Mouse (Mus musculus) limb, embryonic 14.5 days (tissue): ENCODE results near the gene Plppr2. TPM values are rescaled to one million over a fixed set of nuclear protein-coding genes. Genes with fewer than 3 reads are reported as not detected.

ENCODE experiments used
- ATAC-seq: fragments of 200-750 bp; cut with Nextera tagmentation; 2 replicates; pipeline ENCODE4 v1.8.0; 2017; ENCODE audit warnings: low read depth, moderate number of reproducible peaks, moderate TSS enrichment; ENCODE audit not compliant: low FRiP score
- DNase-seq: peaks from one replicate; pipeline ENCODE4 v3.0.0-alpha.2; 2015; ENCODE audit warnings: low spot score
- H3K27ac ChIP-seq: fragments of 300-500 bp; sonication (generic); replicated peaks from 2 replicates; pipeline ENCODE4 v1.5.1; 2014; ENCODE audit warnings: low read depth, mild to moderate bottlenecking, low read length, moderate library complexity, mixed read lengths
- H3K27me3 ChIP-seq: fragments of 300-500 bp; sonication (generic); 2 replicates; pipeline ENCODE4 v1.6.1; 2014; ENCODE audit warnings: low read length, mixed read lengths; ENCODE audit not compliant: control insufficient read depth, insufficient read depth
- H3K36me3 ChIP-seq: fragments of 300-500 bp; sonication (generic); 2 replicates; pipeline ENCODE4 v1.6.1; 2014; ENCODE audit warnings: mild to moderate bottlenecking, low read length, moderate library complexity, mixed read lengths; ENCODE audit not compliant: control insufficient read depth, insufficient read depth
- H3K4me1 ChIP-seq: fragments of 300-500 bp; sonication (generic); 2 replicates; pipeline ENCODE4 v1.6.1; 2014; ENCODE audit warnings: antibody characterized with exemption, low read length, mixed read lengths; ENCODE audit not compliant: control insufficient read depth, insufficient read depth
- H3K4me2 ChIP-seq: fragments of 300-500 bp; sonication (generic); replicated peaks from 2 replicates; pipeline ENCODE4 v1.6.1; 2014; ENCODE audit warnings: low read depth, mild to moderate bottlenecking, low read length, moderate library complexity; ENCODE audit not compliant: severe bottlenecking
- H3K4me3 ChIP-seq: fragments of 300-500 bp; sonication (generic); replicated peaks from 2 replicates; pipeline ENCODE4 v1.5.1; 2014; ENCODE audit warnings: low read length
- H3K9ac ChIP-seq: fragments of 300-500 bp; sonication (generic); 2 replicates; pipeline ENCODE4 v1.6.1; 2014; ENCODE audit warnings: mild to moderate bottlenecking, low read depth, low read length, moderate library complexity; ENCODE audit not compliant: severe bottlenecking
- H3K9me3 ChIP-seq: fragments of 300-500 bp; sonication (generic); 2 replicates; pipeline ENCODE4 v1.6.1; 2016; ENCODE audit warnings: low read length; ENCODE audit not compliant: control insufficient read depth
- POLR2A ChIP-seq: fragments of 200-500 bp; IDR thresholded peaks from 2 replicates; pipeline ENCODE4 v1.8.0; 2012; ENCODE audit warnings: inconsistent platforms, mild to moderate bottlenecking, moderate library complexity, borderline replicate concordance; ENCODE audit not compliant: insufficient read depth, insufficient read length; ENCODE audit errors: extremely low read depth
- WGBS: fragments of 180-500 bp; shearing (Covaris S2); extraction: QIAGEN DNeasy Blood & Tissue Kit; methylation state at CpG from one replicate; pipeline ENCODE4 v1.1.7; 2014; 5-methylcytosine and 5-hydroxymethylcytosine counted together
- polyA plus RNA-seq, 2 experiments: library from polyadenylated mRNA; depleted of rRNA in 1 of 2; stranded (reverse) in 1 of 2; unstranded in 1 of 2; fragments of >200 nt; fragmentation: Nextera tagmentation in 1 of 2; extraction: Ambion mirVana in 1 of 2; gene quantifications; 2 replicates each; pipeline versions ENCODE4 v1.2.1 to v1.2.3; 2012 to 2014

Plppr2 gene
- polyA plus RNA-seq, 2 experiments, result 8.7 to 31.7 TPM

DNA sequence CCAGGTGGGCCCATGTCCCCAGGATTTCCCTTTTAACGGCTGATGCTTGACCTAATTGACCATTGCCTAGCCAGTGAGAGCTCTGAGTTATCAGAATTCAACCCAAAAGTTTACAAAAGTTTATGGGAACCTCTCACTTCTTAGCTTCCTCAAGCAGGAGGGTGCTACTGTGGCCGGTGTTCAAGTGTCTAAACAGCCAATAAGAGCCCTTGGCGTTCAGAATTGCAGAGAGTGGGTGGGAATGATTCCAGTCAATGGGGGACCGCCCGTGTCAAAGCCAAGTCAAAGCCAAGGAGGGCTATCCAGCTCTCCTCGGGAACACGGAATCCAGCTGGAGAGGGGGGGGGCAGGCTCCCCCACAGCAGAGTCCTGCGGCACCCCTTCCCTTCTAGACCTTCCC, 11.3 kb downstream of the Plppr2 start:
- H3K4me1 ChIP-seq, result no peaks in the 10 kb centered on the region
- no peak for TF ChIP-seq POLR2A
- H3K9me3 ChIP-seq, result no peaks in the 10 kb centered on the region
- H3K4me3 ChIP-seq, result no peak overlapping the region
- H3K27ac ChIP-seq, result no peak overlapping the region
- H3K27me3 ChIP-seq, result no peaks in the 10 kb centered on the region
- H3K4me2 ChIP-seq, result no peak overlapping the region
- DNase-seq (no peak), ATAC-seq (no peak)
- no peak overlapping the region for H3K9ac ChIP-seq
- WGBS, result 59% methylated on average over 7 of the region's 8 CpGs
- no peaks in the 10 kb centered on the region for H3K36me3 ChIP-seq

- H3K4me3 ChIP-seq, result no peak overlapping the region
- no peaks in the 10 kb centered on the region for H3K27me3 ChIP-seq
- H3K4me2 ChIP-seq, result no peak overlapping the region
- no peak for ATAC-seq
- no peaks in the 10 kb centered on the region for H3K36me3 ChIP-seq
- TF ChIP-seq POLR2A, result no peak
- no peaks in the 10 kb centered on the region for H3K4me1 ChIP-seq
- DNase-seq, result no peak
- no peak overlapping the region for H3K9ac ChIP-seq
- no peak overlapping the region for H3K27ac ChIP-seq
- 70% methylated on average over 6 of the region's 6 CpGs for WGBS
- no peaks in the 10 kb centered on the region for H3K9me3 ChIP-seq
These were observed 12.0 kb downstream of the Plppr2 start for GRCm38 (mm10) chr9:21948790-21949189.

GRCm38 (mm10) chr9:21950322-21950721, 13.5 kb downstream of the Plppr2 start:
- H3K4me2 ChIP-seq, result no peak overlapping the region
- ATAC-seq, result no peak
- H3K9ac ChIP-seq, result no peak overlapping the region
- H3K27me3 ChIP-seq, result no peaks in the 10 kb centered on the region
- peak; percentile 27 for DNase-seq
- H3K4me1 ChIP-seq, result no peaks in the 10 kb centered on the region
- TF ChIP-seq POLR2A, result no peak
- no peak overlapping the region for H3K27ac ChIP-seq
- 15% methylated on average over 11 of the region's 11 CpGs for WGBS
- H3K36me3 ChIP-seq, result no peaks in the 10 kb centered on the region
- H3K9me3 ChIP-seq, result no peaks in the 10 kb centered on the region
- no peak overlapping the region for H3K4me3 ChIP-seq

GRCm38 (mm10) chr9:21951977-21952376, 15.1 kb downstream of the Plppr2 start:
- no peak for TF ChIP-seq POLR2A
- no peak overlapping the region for H3K9ac ChIP-seq
- peaks cover 4% of the 10 kb centered on the region; the same call in 1 of the 2 replicates for H3K4me1 ChIP-seq
- no peaks in the 10 kb centered on the region for H3K36me3 ChIP-seq
- DNase-seq (no peak), ATAC-seq (no peak)
- H3K4me3 ChIP-seq, result no peak overlapping the region
- WGBS, result 74% methylated on average over 3 of the region's 3 CpGs
- no peaks in the 10 kb centered on the region for H3K27me3 ChIP-seq
- H3K9me3 ChIP-seq, result no peaks in the 10 kb centered on the region
- no peak overlapping the region for H3K4me2 ChIP-seq
- H3K27ac ChIP-seq, result no peak overlapping the region

- ATAC-seq (no peak), DNase-seq (no peak)
- Histone ChIP-seq H3K4me3 (no peak overlapping the region), H3K27me3 (no peaks in the 10 kb centered on the region), H3K9ac (no peak overlapping the region), H3K4me2 (no peak overlapping the region), H3K4me1 (peaks cover 4% of the 10 kb centered on the region; the same call in 1 of the 2 replicates), H3K36me3 (0 out of 2 replicates have a peak, but pooled peaks cover 4% of the 10 kb centered on the region), H3K27ac (no peak overlapping the region), H3K9me3 (no peaks in the 10 kb centered on the region)
- TF ChIP-seq POLR2A, result no peak
- WGBS, result 16% methylated on average over 3 of the region's 3 CpGs
These were observed 16.8 kb downstream of the Plppr2 start for GRCm38 (mm10) chr9:21953600-21953999.

- WGBS, result 81% methylated on average over 3 of the region's 3 CpGs
- 0 out of 2 replicates have a peak, but pooled peaks cover 5% of the 10 kb centered on the region for H3K36me3 ChIP-seq
These were observed 17.8 kb downstream of the Plppr2 start for GRCm38 (mm10) chr9:21954635-21955034.

More at GRCm38 (mm10) chr9:21954635-21955034, 17.8 kb downstream of the Plppr2 start:
- DNase-seq (no peak), ATAC-seq (no peak)
- TF ChIP-seq POLR2A, result no peak
- H3K9ac ChIP-seq, result no peak overlapping the region
- H3K27me3 ChIP-seq, result peaks cover 4% of the 10 kb centered on the region; the same call in 1 of the 2 replicates
- no peak overlapping the region for H3K4me3 ChIP-seq
- peak overlapping the region; percentile 61; the same call in 1 of the 2 replicates for H3K4me2 ChIP-seq
- no peaks in the 10 kb centered on the region for H3K9me3 ChIP-seq
- no peak overlapping the region for H3K27ac ChIP-seq
- peaks cover 4% of the 10 kb centered on the region; the same call in 1 of the 2 replicates for H3K4me1 ChIP-seq
